Mouse (Mus musculus) liver, embryonic 14.5 days (tissue): Measurements from ENCODE around the gene Kif16b. TPM values are rescaled to one million over a fixed set of nuclear protein-coding genes. Genes with fewer than 3 reads are reported as not detected.

Source experiments
- ATAC-seq: fragments of 200-750 bp; cut with Nextera tagmentation; 2 replicates; pipeline ENCODE4 v1.8.0; 2017; ENCODE audit warnings: moderate number of reproducible peaks, mild to moderate bottlenecking, moderate library complexity; ENCODE audit not compliant: insufficient read depth
- DNase-seq, 3 experiments: peaks; one replicate each; pipeline ENCODE4 v3.0.0-alpha.2; 2012 to 2013; ENCODE audit warnings: low read depth in 3 of 3, low spot score in 3 of 3
- H3K27ac ChIP-seq: fragments of 300-500 bp; sonication (generic); 2 replicates; pipeline ENCODE4 v1.5.1; 2014; ENCODE audit warnings: moderate library complexity, mild to moderate bottlenecking, control low read depth, inconsistent platforms
- H3K27me3 ChIP-seq: fragments of 300-500 bp; sonication (generic); 2 replicates; pipeline ENCODE4 v1.6.1; 2014; ENCODE audit warnings: mild to moderate bottlenecking, low read length, moderate library complexity; ENCODE audit not compliant: control insufficient read depth, insufficient read depth
- H3K36me3 ChIP-seq: fragments of 300-500 bp; sonication (generic); replicated peaks from 2 replicates; pipeline ENCODE4 v1.6.1; 2014; ENCODE audit warnings: low read depth; ENCODE audit not compliant: control insufficient read depth, insufficient read depth
- H3K4me1 ChIP-seq, 2 experiments: fragments of 200-500 bp in 1 of 2; fragments of 300-500 bp in 1 of 2; sonication (generic) in 1 of 2; replicated peaks; 2 replicates each; pipeline ENCODE4 v1.6.1; 2012 to 2014; ENCODE audit warnings: antibody characterized with exemption in 1 of 2, inconsistent platforms in 1 of 2, low read length in 1 of 2; ENCODE audit not compliant: control insufficient read depth in 2 of 2, insufficient read depth in 2 of 2
- H3K4me2 ChIP-seq: fragments of 300-500 bp; sonication (generic); 2 replicates; pipeline ENCODE4 v1.6.1; 2014; ENCODE audit warnings: low read depth, mild to moderate bottlenecking, control low read depth, moderate library complexity
- H3K4me3 ChIP-seq, 2 experiments: fragments of 200-500 bp in 1 of 2; fragments of 300-500 bp in 1 of 2; sonication (generic) in 1 of 2; 2 replicates each; pipeline ENCODE4 v1.5.1; 2012 to 2014; ENCODE audit warnings: low read depth in 2 of 2, low read length in 2 of 2, mild to moderate bottlenecking in 2 of 2, control low read depth in 1 of 2, inconsistent platforms in 1 of 2, moderate library complexity in 1 of 2; ENCODE audit not compliant: insufficient read depth in 1 of 2
- H3K9ac ChIP-seq: fragments of 300-500 bp; sonication (generic); replicated peaks from 2 replicates; pipeline ENCODE4 v1.6.1; 2014; ENCODE audit warnings: mild to moderate bottlenecking, control low read depth, moderate library complexity
- H3K9me3 ChIP-seq: fragments of 300-500 bp; sonication (generic); 2 replicates; pipeline ENCODE4 v1.6.1; 2016; ENCODE audit warnings: low read length, mixed read lengths; ENCODE audit not compliant: control insufficient read depth
- CTCF ChIP-seq: IDR thresholded peaks from 2 replicates; pipeline ENCODE4 v1.5.1; 2016; ENCODE audit warnings: antibody characterized with exemption, low read depth, control low read depth
- EP300 ChIP-seq: IDR thresholded peaks from 2 replicates; pipeline ENCODE4 v1.6.1; 2016; ENCODE audit warnings: antibody characterized with exemption, low read depth
- WGBS: fragments of 180-500 bp; shearing (Covaris S2); extraction: QIAGEN DNeasy Blood & Tissue Kit; methylation state at CpG from one replicate; pipeline ENCODE4 v1.1.7; 2014; ENCODE audit not compliant: insufficient replicate concordance; 5-methylcytosine and 5-hydroxymethylcytosine counted together
- polyA plus RNA-seq, 2 experiments: library from polyadenylated mRNA; depleted of rRNA in 1 of 2; stranded (reverse) in 1 of 2; unstranded in 1 of 2; fragments of >200 nt; fragmentation: Nextera tagmentation in 1 of 2; extraction: Ambion mirVana in 1 of 2; gene quantifications; 2 replicates each; pipeline versions ENCODE4 v1.2.1 to v1.2.3; 2012 to 2014

The Kif16b gene
- polyA plus RNA-seq, 2 experiments: 2.2 to 2.5 TPM

GRCm38 (mm10) chr2:142900120-142900861 is 1.0 kb downstream of the Kif16b start:
- no peaks in the 10 kb centered on the region for H3K27me3 ChIP-seq
- peak overlapping the region; percentile 68 to 78; a peak in 3 of 4 replicates for H3K4me3 ChIP-seq
- H3K9ac ChIP-seq: peak overlapping the region; percentile 80
- WGBS: 21% methylated on average over 10 of the region's 10 CpGs
- TF ChIP-seq EP300: no peak
- no peak for TF ChIP-seq CTCF
- DNase-seq: no peak
- H3K27ac ChIP-seq: no peak overlapping the region
- H3K9me3 ChIP-seq: no peaks in the 10 kb centered on the region
- no peak for ATAC-seq
- H3K4me2 ChIP-seq: peak overlapping the region; percentile 94
- peaks cover 10 to 21% of the 10 kb centered on the region in 2 experiments for H3K4me1 ChIP-seq
- H3K36me3 ChIP-seq: no peaks in the 10 kb centered on the region

GRCm38 (mm10) chr2:142893780-142894179 is 7.6 kb downstream of the Kif16b start:
- Histone ChIP-seq H3K27ac (no peak overlapping the region), H3K4me3 (no peak overlapping the region), H3K4me1 (no peaks in the 10 kb centered on the region), H3K4me2 (no peak overlapping the region), H3K27me3 (no peaks in the 10 kb centered on the region), H3K9ac (no peak overlapping the region), H3K36me3 (no peaks in the 10 kb centered on the region), H3K9me3 (no peaks in the 10 kb centered on the region)
- DNase-seq (no peak), ATAC-seq (no peak)
- WGBS: 71% methylated on average over 1 of the region's 1 CpGs
- no peak for TF ChIP-seq CTCF
- TF ChIP-seq EP300: no peak

GRCm38 (mm10) chr2:142891283-142891682 is 10.0 kb downstream of the Kif16b start:
- no peaks in the 10 kb centered on the region for H3K27me3 ChIP-seq
- no peak overlapping the region for H3K27ac ChIP-seq
- TF ChIP-seq CTCF (no peak), EP300 (no peak)
- DNase-seq: no peak
- H3K4me3 ChIP-seq: no peak overlapping the region
- H3K4me2 ChIP-seq: no peak overlapping the region
- H3K9me3 ChIP-seq: no peaks in the 10 kb centered on the region
- WGBS: 61% methylated on average over 2 of the region's 2 CpGs
- no peaks in the 10 kb centered on the region for H3K4me1 ChIP-seq
- no peaks in the 10 kb centered on the region for H3K36me3 ChIP-seq
- no peak overlapping the region for H3K9ac ChIP-seq
- no peak for ATAC-seq

- no peak overlapping the region for H3K4me2 ChIP-seq
- ATAC-seq: no peak
- 86% methylated on average over 4 of the region's 4 CpGs for WGBS
- DNase-seq: no peak
- H3K9me3 ChIP-seq: no peaks in the 10 kb centered on the region
- no peaks in the 10 kb centered on the region for H3K36me3 ChIP-seq
- H3K4me3 ChIP-seq: no peak overlapping the region
- peaks cover 0 to 10% of the 10 kb centered on the region in 2 experiments; a peak in 2 of 4 replicates for H3K4me1 ChIP-seq
- H3K27ac ChIP-seq: no peak overlapping the region
- TF ChIP-seq CTCF: no peak
- no peak for TF ChIP-seq EP300
- H3K27me3 ChIP-seq: no peaks in the 10 kb centered on the region
- H3K9ac ChIP-seq: no peak overlapping the region
These were observed 16.9 kb downstream of the Kif16b start for GRCm38 (mm10) chr2:142884456-142884855.

DNA sequence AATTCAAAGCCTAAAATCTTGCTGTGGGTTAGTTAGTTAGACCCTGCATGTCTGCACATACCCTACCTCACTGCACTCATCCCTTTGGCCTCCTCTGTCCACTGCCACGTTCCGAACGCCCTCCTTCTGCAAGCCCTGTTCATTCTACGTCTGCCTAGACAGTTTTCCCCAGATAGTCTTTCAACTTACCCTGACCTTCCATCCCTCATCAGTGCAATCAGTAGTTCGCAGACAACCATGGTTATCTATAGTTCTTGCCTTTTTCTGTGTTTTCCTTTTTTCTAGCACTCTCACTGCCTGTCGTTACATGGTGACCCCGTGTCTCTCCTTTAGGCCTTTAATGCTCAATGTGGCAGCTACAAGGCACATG is 17.7 kb downstream of the Kif16b start:
- Histone ChIP-seq H3K27ac (no peak overlapping the region), H3K4me2 (no peak overlapping the region), H3K27me3 (no peaks in the 10 kb centered on the region), H3K36me3 (no peaks in the 10 kb centered on the region), H3K4me3 (no peak overlapping the region), H3K9ac (no peak overlapping the region), H3K9me3 (no peaks in the 10 kb centered on the region), H3K4me1 (peaks cover 0 to 10% of the 10 kb centered on the region in 2 experiments; a peak in 2 of 4 replicates)
- WGBS: 35% methylated on average over 7 of the region's 7 CpGs
- no peak for TF ChIP-seq CTCF
- no peak for TF ChIP-seq EP300
- DNase-seq (no peak), ATAC-seq (no peak)
